ENCODE assay signal across 27 mouse cellular contexts in the genomic region with DNA sequence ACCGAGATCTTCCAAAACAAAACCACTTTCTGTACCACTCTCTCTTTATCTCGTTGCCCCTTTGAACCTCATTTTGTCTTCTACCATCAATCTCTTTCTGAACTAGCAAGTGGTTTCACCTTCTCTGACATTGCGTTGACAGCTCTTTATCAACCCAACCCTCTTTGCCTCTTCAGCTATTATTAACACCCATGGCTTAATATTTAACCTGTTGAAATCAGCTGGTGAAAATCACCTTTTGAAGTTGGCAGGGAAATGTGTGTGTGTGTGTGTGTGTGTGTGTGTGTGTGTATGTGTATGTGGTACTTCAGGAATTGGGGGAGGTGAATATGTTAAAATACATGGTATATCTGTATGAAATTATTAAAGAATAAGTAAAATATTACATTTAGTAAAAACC.
DNase-seq lines count a peak whose midpoint lies in the region; ATAC-seq and TF ChIP-seq lines count a peak whose summit lies in the region.
"Had no signal": no experiment of that assay in that cellular context is flagged by ENCODE, and none has a peak within 500 bp of the region (broad histone marks: within the 10 kb centered on the region; RNA-seq: fewer than 3 reads in every experiment).

No protein-coding gene starts in this region.

- TF ChIP-seq CTCF in heart, postnatal 0 days (IDR thresholded peaks at IDR 0.05; ENCODE audit: low read depth): no peak
- TF ChIP-seq CTCF in stomach, postnatal 0 days (IDR thresholded peaks at IDR 0.05; ENCODE audit: low read depth): no peak

- H3K36me3 ChIP-seq in heart, postnatal 0 days (replicated peaks; ENCODE audit: control insufficient read depth, insufficient read depth, low read length): no peaks in the 10 kb centered on the region
- no peaks in the 10 kb centered on the region for H3K36me3 ChIP-seq in heart, embryonic 12.5 days
- H3K36me3 ChIP-seq in stomach, postnatal 0 days (ENCODE audit: control insufficient read depth, insufficient read depth, low read length): no peaks in the 10 kb centered on the region
- H3K36me3 ChIP-seq: forebrain, embryonic 10.5 days; G1E; hindbrain, embryonic 12.5 days; limb, embryonic 13.5 days; liver, embryonic 15.5 days; midbrain, embryonic 12.5 days; neural tube, embryonic 15.5 days; stomach, embryonic 15.5 days had no signal

- H3K27ac ChIP-seq in heart, postnatal 0 days (ENCODE audit: low read depth): peak overlapping the region; percentile 23; the same call in 1 of the 2 replicates
- H3K27ac ChIP-seq in heart, embryonic 12.5 days (ENCODE audit: poor library complexity, severe bottlenecking): no peak overlapping the region
- no peak overlapping the region for H3K27ac ChIP-seq in stomach, postnatal 0 days (replicated peaks)
- H3K27ac ChIP-seq: forebrain, embryonic 10.5 days; hindbrain, embryonic 12.5 days; limb, embryonic 13.5 days; liver, embryonic 15.5 days; midbrain, embryonic 12.5 days; neural tube, embryonic 15.5 days; stomach, embryonic 15.5 days had no signal

- peak; percentile 76; the same call in 1 of the 2 replicates for TF ChIP-seq EP300 in heart, postnatal 0 days (IDR thresholded peaks at IDR 0.05; ENCODE audit: low read depth)
- TF ChIP-seq EP300 in stomach, postnatal 0 days (optimal IDR thresholded peaks at IDR 0.05): no peak

- DNase-seq in heart, postnatal 0 days (ENCODE audit: low spot score): peak; percentile 75
- DNase-seq in kidney, postnatal 10 days: peak; percentile 30
- no peak for DNase-seq in kidney, postnatal 14 days
- DNase-seq in lung, postnatal 36 days: peak; percentile 19
- no peak for DNase-seq in lung, postnatal 4 days
- DNase-seq in stomach, postnatal 0 days (ENCODE audit: low spot score): peak; percentile 23
- DNase-seq: adrenal gland, adult 8-10 months; B cell, adult 2 months; cerebellum, adult 11-12 months; cerebellum, postnatal 10 days; gastrocnemius, postnatal 14 days; layer of hippocampus, adult 9-11 months; right cerebral cortex, adult 18-20 months; right cerebral cortex, postnatal 4 days had no signal

- H3K4me2 ChIP-seq in heart, postnatal 0 days (ENCODE audit: low read depth, low read length): no peak overlapping the region
- H3K4me2 ChIP-seq in heart, embryonic 12.5 days: no peak overlapping the region
- no peak overlapping the region for H3K4me2 ChIP-seq in stomach, postnatal 0 days (replicated peaks; ENCODE audit: low read depth)
- H3K4me2 ChIP-seq: heart, embryonic 11.5 days; hindbrain, embryonic 12.5 days; limb, embryonic 13.5 days; liver, embryonic 15.5 days; midbrain, embryonic 12.5 days; neural tube, embryonic 15.5 days; stomach, embryonic 15.5 days had no signal

- H3K4me1 ChIP-seq in heart, postnatal 0 days (ENCODE audit: control insufficient read depth, insufficient read depth): no peaks in the 10 kb centered on the region
- H3K4me1 ChIP-seq in heart, embryonic 12.5 days (replicated peaks): 0 out of 2 replicates have a peak, but pooled peaks cover 2% of the 10 kb centered on the region
- H3K4me1 ChIP-seq in stomach, postnatal 0 days (replicated peaks; ENCODE audit: control insufficient read depth, insufficient read depth): no peaks in the 10 kb centered on the region
- H3K4me1 ChIP-seq: hindbrain, embryonic 12.5 days; midbrain, embryonic 12.5 days; stomach, embryonic 15.5 days had no signal

- no peak overlapping the region for H3K4me3 ChIP-seq in heart, postnatal 0 days (ENCODE audit: low read depth, low read length)
- H3K4me3 ChIP-seq in heart, embryonic 12.5 days: no peak overlapping the region
- no peak overlapping the region for H3K4me3 ChIP-seq in stomach, postnatal 0 days (ENCODE audit: low read depth, low read length)
- H3K4me3 ChIP-seq: forebrain, embryonic 10.5 days; hindbrain, embryonic 12.5 days; limb, embryonic 13.5 days; liver, embryonic 15.5 days; midbrain, embryonic 12.5 days; neural tube, embryonic 15.5 days; stomach, embryonic 15.5 days had no signal

- no peaks in the 10 kb centered on the region for H3K27me3 ChIP-seq in heart, postnatal 0 days (ENCODE audit: control insufficient read depth, insufficient read depth, low read length)
- peaks cover 32% of the 10 kb centered on the region for H3K27me3 ChIP-seq in heart, embryonic 12.5 days (replicated peaks)
- no peaks in the 10 kb centered on the region for H3K27me3 ChIP-seq in stomach, postnatal 0 days (ENCODE audit: control insufficient read depth, insufficient read depth, low read length)
- H3K27me3 ChIP-seq: CH12.LX; hindbrain, embryonic 12.5 days; limb, embryonic 13.5 days; liver, embryonic 15.5 days; midbrain, embryonic 12.5 days; neural tube, embryonic 15.5 days; Patski; stomach, embryonic 15.5 days had no signal

- no peaks in the 10 kb centered on the region for H3K9me3 ChIP-seq in heart, postnatal 0 days (replicated peaks; ENCODE audit: control insufficient read depth, low read length)
- H3K9me3 ChIP-seq in heart, embryonic 12.5 days (replicated peaks): no peaks in the 10 kb centered on the region
- H3K9me3 ChIP-seq in stomach, postnatal 0 days (ENCODE audit: control insufficient read depth, low read length): no peaks in the 10 kb centered on the region
- H3K9me3 ChIP-seq: forebrain, embryonic 10.5 days; G1E; hindbrain, embryonic 12.5 days; limb, embryonic 13.5 days; liver, embryonic 15.5 days; midbrain, embryonic 12.5 days; neural tube, embryonic 15.5 days; stomach, embryonic 15.5 days had no signal

- H3K9ac ChIP-seq in heart, postnatal 0 days (replicated peaks; ENCODE audit: low read depth, low read length): no peak overlapping the region
- no peak overlapping the region for H3K9ac ChIP-seq in heart, embryonic 12.5 days
- no peak overlapping the region for H3K9ac ChIP-seq in stomach, postnatal 0 days (ENCODE audit: low read length)
- H3K9ac ChIP-seq: hindbrain, embryonic 12.5 days; limb, embryonic 13.5 days; liver, embryonic 15.5 days; midbrain, embryonic 12.5 days; neural tube, embryonic 15.5 days; stomach, embryonic 15.5 days had no signal

- 25% methylated on average over 3 of the region's 3 CpGs for whole genome bisulfite sequencing in heart, postnatal 0 days
- 29% methylated on average over 3 of the region's 3 CpGs for WGBS in heart, embryonic 12.5 days
- 25% methylated on average over 3 of the region's 3 CpGs for WGBS in stomach, postnatal 0 days

- ATAC-seq in heart, postnatal 0 days (ENCODE audit: insufficient read depth, low read depth): peak; percentile 62
- ATAC-seq in heart, embryonic 12.5 days (ENCODE audit: insufficient number of reproducible peaks, low FRiP score): no peak
- ATAC-seq in stomach, postnatal 0 days (ENCODE audit: low FRiP score, low TSS enrichment): no peak
- ATAC-seq: forebrain, embryonic 16.5 days; Patski had no signal

Comparison
In these comparisons a context has a peak if more than half of its experiments do, and no peak if none do; other contexts are left out.
1. DNase-seq: peak in heart, postnatal 0 days (single experiment), kidney, postnatal 10 days (single experiment), lung, postnatal 36 days (single experiment) and stomach, postnatal 0 days (single experiment); none in kidney, postnatal 14 days (single experiment) and lung, postnatal 4 days (0 of 2).